Mouse (Mus musculus): ENCODE measurements around the gene Cd28. TPM values are rescaled to one million over a fixed set of nuclear protein-coding genes. Genes with fewer than 3 reads are reported as not detected.

Gene Cd28
- polyA plus RNA-seq, 1 experiment from 2014 or later = 0.20 TPM

Other genes starting within 250 kb of the Cd28 start
- gene Raph1, start 149.7 kb upstream of the Cd28 start, polyA plus RNA-seq (2016; fragmentation: Nextera tagmentation; extraction: Ambion mirVana) = 24.9 and 28.5 TPM in 2 replicates
- not detected in 2 replicates for gene Ctla4, start 170.2 kb downstream of the Cd28 start, polyA plus RNA-seq (2016; fragmentation: Nextera tagmentation; extraction: Ambion mirVana)